Mouse (Mus musculus) testis, adult 2 months (tissue): ENCODE data around the gene Trio. TPM values are rescaled to one million over a fixed set of nuclear protein-coding genes. Genes with fewer than 3 reads are reported as not detected.

Source experiments
- H3K27ac ChIP-seq: fragments of 200-500 bp; 2 replicates; pipeline ENCODE4 v1.5.1; 2012; ENCODE audit warnings: low read depth, low read length; ENCODE audit not compliant: control insufficient read depth, insufficient read depth
- H3K27me3 ChIP-seq: fragments of 200-500 bp; 2 replicates; pipeline ENCODE4 v1.6.1; 2012; ENCODE audit warnings: mild to moderate bottlenecking, low read length, moderate library complexity; ENCODE audit not compliant: control insufficient read depth, insufficient read depth
- H3K36me3 ChIP-seq: fragments of 200-500 bp; 2 replicates; pipeline ENCODE4 v1.6.1; 2012; ENCODE audit warnings: mild to moderate bottlenecking, low read length; ENCODE audit not compliant: control insufficient read depth, insufficient read depth
- H3K4me1 ChIP-seq: fragments of 200-500 bp; 2 replicates; pipeline ENCODE4 v1.6.1; 2012; ENCODE audit warnings: low read length; ENCODE audit not compliant: control insufficient read depth, insufficient read depth
- H3K4me3 ChIP-seq: fragments of 200-500 bp; 2 replicates; pipeline ENCODE4 v1.5.1; 2012; ENCODE audit warnings: low read depth, mild to moderate bottlenecking, low read length, moderate library complexity, mixed read lengths; ENCODE audit not compliant: control insufficient read depth
- CTCF ChIP-seq: fragments of 200-500 bp; IDR thresholded peaks from 2 replicates; pipeline ENCODE4 v1.5.1; 2012; ENCODE audit warnings: low read depth, mild to moderate bottlenecking, inconsistent platforms, low read length, moderate library complexity; ENCODE audit not compliant: control insufficient read depth, insufficient read depth, insufficient replicate concordance
- POLR2A ChIP-seq: fragments of 200-500 bp; IDR thresholded peaks from 2 replicates; pipeline ENCODE4 v1.6.1; 2012; ENCODE audit warnings: low read depth, mild to moderate bottlenecking, inconsistent platforms, low read length, moderate library complexity; ENCODE audit not compliant: control insufficient read depth
- polyA plus RNA-seq: library from polyadenylated mRNA; depleted of rRNA; stranded (reverse); fragments of >200 nt; gene quantifications from 2 replicates; pipeline ENCODE4 v1.2.3, GENCODE M21; 2012

Gene Trio
- polyA plus RNA-seq, 1 experiment, result 18.8 TPM

DNA sequence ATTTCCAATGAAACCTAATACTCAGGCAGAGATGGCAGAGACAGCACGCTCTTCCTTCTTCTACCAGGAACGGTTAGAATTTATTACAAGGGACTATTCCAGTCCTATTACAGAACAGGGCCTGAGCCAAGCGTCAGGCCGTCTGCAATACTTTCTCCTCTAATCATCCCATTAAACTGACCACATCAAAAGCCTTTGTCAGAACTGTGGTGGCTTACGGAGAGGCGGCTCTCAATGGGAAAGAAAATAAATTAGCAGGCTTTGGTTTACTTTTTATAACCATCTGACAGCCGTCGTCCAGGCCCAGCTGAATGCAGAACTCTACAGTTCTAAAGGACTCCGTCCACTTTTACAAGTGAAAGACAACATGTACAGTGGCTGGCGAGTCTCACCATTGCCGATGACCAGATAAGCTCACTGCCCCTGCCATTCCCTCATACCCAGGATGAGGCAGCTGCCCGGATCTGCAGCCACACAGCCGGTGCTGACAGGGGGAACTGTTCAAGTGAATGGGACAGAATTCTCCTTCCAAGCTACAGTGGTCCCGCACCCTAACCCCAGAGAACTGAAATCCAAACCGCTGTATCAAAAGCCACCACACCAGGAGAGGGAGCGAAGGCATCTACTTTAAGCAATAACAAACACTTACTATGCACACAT, 121.2 kb downstream of the Trio start:
- no peaks in the 10 kb centered on the region for H3K36me3 ChIP-seq
- no peak overlapping the region for H3K4me3 ChIP-seq
- H3K27me3 ChIP-seq, result no peaks in the 10 kb centered on the region
- no peak overlapping the region for H3K27ac ChIP-seq
- TF ChIP-seq CTCF, result no peak
- TF ChIP-seq POLR2A, result no peak
- no peaks in the 10 kb centered on the region for H3K4me1 ChIP-seq

DNA sequence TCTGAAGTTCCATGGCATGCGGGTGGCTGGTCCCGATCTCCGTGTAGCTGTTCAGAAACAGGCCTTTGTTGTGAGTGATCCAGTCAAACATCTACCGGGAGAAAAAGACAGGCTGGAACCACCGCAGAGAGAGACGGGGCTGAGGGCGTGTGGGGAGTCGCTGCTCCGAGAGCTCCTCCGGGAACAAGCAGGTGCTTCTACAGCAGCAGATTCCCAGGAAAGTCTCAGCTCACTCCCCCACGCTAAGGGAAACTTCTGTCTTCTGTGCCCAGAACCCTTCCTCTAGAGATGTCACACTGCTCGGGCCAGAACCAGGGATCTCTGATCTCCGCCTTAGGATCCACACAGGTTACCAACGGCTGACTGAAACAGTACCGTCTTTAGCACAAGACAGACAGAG, 124.4 kb downstream of the Trio start:
- Histone ChIP-seq H3K36me3 (no peaks in the 10 kb centered on the region), H3K4me3 (no peak overlapping the region), H3K27ac (no peak overlapping the region), H3K27me3 (no peaks in the 10 kb centered on the region), H3K4me1 (no peaks in the 10 kb centered on the region)
- TF ChIP-seq CTCF (no peak), POLR2A (no peak)

DNA sequence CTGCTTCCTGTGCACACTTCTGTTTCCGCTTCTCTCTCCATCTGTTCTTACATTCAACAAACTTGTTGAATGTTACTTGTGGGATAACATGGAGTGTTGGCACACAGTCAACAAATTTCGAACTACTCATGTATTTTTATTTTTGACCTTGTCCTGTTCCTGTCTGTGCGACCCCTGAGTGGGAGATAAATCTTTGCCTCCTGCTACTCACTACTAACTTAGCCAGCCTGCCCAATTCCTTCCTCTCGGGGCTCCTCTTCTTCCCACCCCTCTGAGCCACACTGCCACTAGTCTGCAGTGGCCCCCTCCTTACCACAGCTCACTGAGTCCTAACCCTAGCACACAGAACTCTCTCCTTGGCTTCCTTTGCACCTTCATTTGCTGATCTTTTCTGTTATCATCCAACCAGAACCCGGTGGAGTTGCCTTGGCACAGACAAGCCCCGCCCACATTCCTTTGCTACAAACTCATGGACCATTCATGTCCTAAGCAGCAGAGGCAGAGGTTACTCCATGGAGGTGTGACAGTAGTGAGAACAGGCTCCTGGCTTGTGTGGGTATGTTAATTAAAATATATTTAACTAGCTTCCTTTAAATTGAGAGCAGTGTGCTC, 126.7 kb downstream of the Trio start:
- TF ChIP-seq POLR2A (no peak), CTCF (no peak)
- no peak overlapping the region for H3K27ac ChIP-seq
- no peaks in the 10 kb centered on the region for H3K27me3 ChIP-seq
- H3K4me3 ChIP-seq, result no peak overlapping the region
- H3K36me3 ChIP-seq, result no peaks in the 10 kb centered on the region
- no peaks in the 10 kb centered on the region for H3K4me1 ChIP-seq

DNA sequence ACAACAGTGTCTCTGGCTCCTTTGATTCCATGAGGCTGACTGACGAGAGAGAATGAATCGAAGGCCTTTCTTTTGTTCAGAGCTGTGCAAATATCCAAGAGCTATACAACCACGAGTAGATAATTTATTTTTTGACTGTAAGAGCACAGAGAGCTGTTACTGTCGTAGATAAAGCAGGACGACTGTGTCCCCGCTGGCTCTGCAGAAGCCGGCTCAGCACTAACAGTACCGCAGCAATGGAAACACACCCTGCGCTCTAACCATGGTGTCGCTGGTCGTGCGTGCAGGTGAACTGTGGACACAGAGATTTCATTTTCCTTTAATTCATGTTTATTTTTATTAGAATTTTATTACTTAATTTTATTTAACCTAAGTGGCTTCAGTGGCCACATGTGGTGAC, 131.5 kb downstream of the Trio start:
- no peak overlapping the region for H3K4me3 ChIP-seq
- H3K27ac ChIP-seq, result no peak overlapping the region
- TF ChIP-seq CTCF, result no peak
- no peak for TF ChIP-seq POLR2A
- no peaks in the 10 kb centered on the region for H3K4me1 ChIP-seq
- no peaks in the 10 kb centered on the region for H3K36me3 ChIP-seq
- H3K27me3 ChIP-seq, result no peaks in the 10 kb centered on the region

DNA sequence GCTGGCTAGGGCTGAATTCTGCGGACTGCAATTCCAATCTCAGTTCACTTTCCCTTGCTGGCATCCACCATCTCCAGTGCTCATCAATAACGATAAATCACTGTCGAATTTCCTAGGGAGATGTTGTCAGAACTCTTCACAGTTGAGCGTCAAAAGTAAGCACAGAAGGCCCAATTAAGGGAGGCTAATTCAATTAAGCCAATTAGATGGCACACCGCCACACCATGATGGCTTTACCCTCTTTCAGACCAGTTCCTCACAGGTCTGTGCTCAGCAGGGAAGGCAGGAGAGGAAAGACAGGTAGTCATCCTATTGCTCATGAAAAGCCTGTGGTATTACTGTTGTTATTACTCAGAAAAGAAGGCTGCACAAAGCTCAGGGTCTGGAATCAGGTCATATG, 133.6 kb downstream of the Trio start:
- Histone ChIP-seq H3K27ac (no peak overlapping the region), H3K27me3 (no peaks in the 10 kb centered on the region), H3K4me3 (no peak overlapping the region), H3K4me1 (no peaks in the 10 kb centered on the region), H3K36me3 (no peaks in the 10 kb centered on the region)
- TF ChIP-seq CTCF (no peak), POLR2A (no peak)

DNA sequence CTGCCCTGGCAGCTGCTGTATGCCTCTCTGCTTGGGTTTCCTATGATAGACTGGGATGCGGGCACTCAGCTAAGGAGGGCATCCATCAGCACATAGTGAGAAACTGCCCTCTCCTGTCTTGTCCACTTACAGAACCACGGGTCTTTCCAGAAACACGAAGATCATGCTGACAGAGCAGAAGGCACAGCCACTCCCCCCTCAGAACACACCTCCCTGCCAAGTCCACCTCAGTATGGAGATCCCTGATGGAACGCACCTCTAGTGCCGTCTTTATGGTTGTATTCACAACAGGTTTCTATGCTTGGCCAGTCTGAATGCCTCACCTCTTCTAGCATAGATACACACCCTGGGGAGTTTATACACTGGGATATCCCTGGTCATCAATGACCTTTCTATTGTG, 135.0 kb downstream of the Trio start:
- Histone ChIP-seq H3K4me3 (no peak overlapping the region), H3K36me3 (no peaks in the 10 kb centered on the region), H3K27ac (no peak overlapping the region), H3K4me1 (no peaks in the 10 kb centered on the region), H3K27me3 (no peaks in the 10 kb centered on the region)
- TF ChIP-seq CTCF, result no peak
- no peak for TF ChIP-seq POLR2A

DNA sequence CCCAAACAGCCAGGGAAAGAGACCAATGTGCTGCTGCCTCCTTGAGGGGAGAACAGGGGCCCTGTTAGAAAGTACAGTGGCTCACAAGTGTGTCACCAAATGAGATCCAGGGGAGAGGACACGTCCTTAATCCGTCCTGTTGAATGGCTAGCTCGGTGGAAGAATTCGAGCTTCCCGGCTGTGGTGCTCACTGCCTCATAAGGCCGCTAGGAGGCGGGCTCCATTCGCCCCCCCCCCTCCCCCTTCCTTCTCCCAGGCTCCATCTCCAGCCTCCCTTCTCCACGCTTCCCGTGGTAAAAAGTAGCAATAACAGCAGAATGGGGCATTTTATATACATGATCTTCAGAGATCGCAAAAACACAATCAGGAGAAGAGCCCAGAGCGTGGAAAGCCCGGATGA, 137.5 kb downstream of the Trio start:
- Histone ChIP-seq H3K4me1 (no peaks in the 10 kb centered on the region), H3K4me3 (no peak overlapping the region), H3K27ac (no peak overlapping the region), H3K27me3 (no peaks in the 10 kb centered on the region), H3K36me3 (no peaks in the 10 kb centered on the region)
- TF ChIP-seq POLR2A, result no peak
- TF ChIP-seq CTCF, result no peak

DNA sequence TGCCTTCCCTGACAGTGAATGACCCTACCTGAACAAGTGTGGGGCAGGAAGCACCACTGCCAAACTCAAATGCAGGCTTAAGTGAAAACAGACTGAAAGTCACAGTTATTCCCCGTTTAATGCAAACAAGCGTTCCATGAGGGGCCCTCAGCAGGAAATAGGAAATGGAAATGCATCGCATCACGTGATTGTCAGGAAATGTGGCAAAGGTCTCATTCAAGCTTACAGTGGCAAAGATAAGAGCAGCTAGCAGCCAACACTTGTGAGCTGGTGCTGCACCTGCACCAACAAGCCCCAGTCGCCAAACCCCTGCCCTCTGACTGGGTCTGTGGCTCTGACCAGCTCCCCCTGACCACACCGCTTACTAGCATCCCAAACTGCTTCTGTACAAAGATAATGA, 138.7 kb downstream of the Trio start:
- H3K27ac ChIP-seq, result no peak overlapping the region
- no peaks in the 10 kb centered on the region for H3K36me3 ChIP-seq
- no peak overlapping the region for H3K4me3 ChIP-seq
- no peaks in the 10 kb centered on the region for H3K27me3 ChIP-seq
- no peaks in the 10 kb centered on the region for H3K4me1 ChIP-seq
- TF ChIP-seq CTCF (no peak), POLR2A (no peak)
